Mouse (Mus musculus) liver, embryonic 11.5 days (tissue): ENCODE data around the gene Dppa3. TPM values are rescaled to one million over a fixed set of nuclear protein-coding genes. Genes with fewer than 3 reads are reported as not detected.

ENCODE experiments used
- ATAC-seq: fragments of 200-750 bp; cut with Nextera tagmentation; replicated peaks from 2 replicates; pipeline ENCODE4 v1.8.0; 2017; ENCODE audit warnings: moderate number of reproducible peaks, mild to moderate bottlenecking, moderate TSS enrichment, moderate library complexity; ENCODE audit not compliant: low FRiP score
- DNase-seq: peaks from one replicate; pipeline ENCODE4 v3.0.0-alpha.2; 2017; ENCODE audit warnings: low spot score
- H3K27ac ChIP-seq: fragments of 300-500 bp; sonication (generic); 2 replicates; pipeline ENCODE4 v1.5.1; 2014; ENCODE audit warnings: mild to moderate bottlenecking, low read depth, low read length, control low read depth
- H3K27me3 ChIP-seq: fragments of 300-500 bp; sonication (generic); replicated peaks from 2 replicates; pipeline ENCODE4 v1.6.1; 2014; ENCODE audit warnings: low read length, mixed read lengths; ENCODE audit not compliant: control insufficient read depth, insufficient read depth
- H3K36me3 ChIP-seq: fragments of 300-500 bp; sonication (generic); 2 replicates; pipeline ENCODE4 v1.6.1; 2014; ENCODE audit warnings: mild to moderate bottlenecking, low read length, moderate library complexity, mixed read lengths; ENCODE audit not compliant: control insufficient read depth, insufficient read depth
- H3K4me1 ChIP-seq: fragments of 300-500 bp; sonication (generic); replicated peaks from 2 replicates; pipeline ENCODE4 v1.6.1; 2014; ENCODE audit warnings: low read length, mixed read lengths; ENCODE audit not compliant: control insufficient read depth, insufficient read depth
- H3K4me2 ChIP-seq: fragments of 300-500 bp; sonication (generic); 2 replicates; pipeline ENCODE4 v1.6.1; 2014; ENCODE audit warnings: mild to moderate bottlenecking, control low read depth, moderate library complexity
- H3K4me3 ChIP-seq: fragments of 300-500 bp; sonication (generic); 2 replicates; pipeline ENCODE4 v1.5.1; 2014; ENCODE audit warnings: low read depth, low read length, control low read depth
- H3K9ac ChIP-seq: fragments of 300-500 bp; sonication (generic); 2 replicates; pipeline ENCODE4 v1.6.1; 2014; ENCODE audit warnings: low read depth, low read length, control low read depth
- H3K9me3 ChIP-seq: fragments of 300-500 bp; sonication (generic); 2 replicates; pipeline ENCODE4 v1.6.1; 2016; ENCODE audit warnings: low read length, inconsistent platforms, mixed read lengths; ENCODE audit not compliant: control insufficient read depth
- WGBS: fragments of 180-500 bp; shearing (Covaris S2); extraction: QIAGEN DNeasy Blood & Tissue Kit; methylation state at CpG from one replicate; pipeline ENCODE4 v1.1.7; 2014; 5-methylcytosine and 5-hydroxymethylcytosine counted together
- polyA plus RNA-seq: library from polyadenylated mRNA; unstranded; fragments of >200 nt; fragmentation: Nextera tagmentation; extraction: Ambion mirVana; gene quantifications from 2 replicates; pipeline ENCODE4 v1.2.1, GENCODE M21; 2014

The Dppa3 gene
- polyA plus RNA-seq, 1 experiment from 2014 or later: not detected

DNA sequence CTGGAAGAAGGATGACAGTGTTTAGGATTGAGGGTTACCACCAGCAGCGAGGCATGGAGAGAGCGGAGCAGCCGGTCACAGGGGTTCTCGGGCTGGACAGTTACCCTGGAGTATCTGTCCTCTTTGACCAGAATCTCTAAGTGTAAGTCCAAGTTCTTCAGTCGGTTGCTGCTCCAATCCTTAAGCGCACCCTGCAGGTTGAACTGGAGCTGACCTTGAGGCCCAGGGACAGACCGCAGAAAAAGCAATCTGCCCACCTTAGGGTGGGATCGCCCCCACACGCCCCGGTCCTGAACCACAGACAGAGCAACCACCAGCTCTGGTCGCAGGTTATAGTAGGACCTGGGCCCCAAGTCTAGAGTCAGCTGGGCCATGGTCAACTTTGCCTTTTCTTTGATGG lies 19.5 kb upstream of the Dppa3 start:
- H3K9ac ChIP-seq: no peak overlapping the region
- no peak overlapping the region for H3K4me3 ChIP-seq
- H3K9me3 ChIP-seq: no peaks in the 10 kb centered on the region
- ATAC-seq (no peak), DNase-seq (no peak)
- WGBS: 93% methylated on average over 11 of the region's 11 CpGs
- no peaks in the 10 kb centered on the region for H3K27me3 ChIP-seq
- no peaks in the 10 kb centered on the region for H3K36me3 ChIP-seq
- H3K4me2 ChIP-seq: no peak overlapping the region
- H3K27ac ChIP-seq: no peak overlapping the region
- peaks cover 6% of the 10 kb centered on the region for H3K4me1 ChIP-seq

DNA sequence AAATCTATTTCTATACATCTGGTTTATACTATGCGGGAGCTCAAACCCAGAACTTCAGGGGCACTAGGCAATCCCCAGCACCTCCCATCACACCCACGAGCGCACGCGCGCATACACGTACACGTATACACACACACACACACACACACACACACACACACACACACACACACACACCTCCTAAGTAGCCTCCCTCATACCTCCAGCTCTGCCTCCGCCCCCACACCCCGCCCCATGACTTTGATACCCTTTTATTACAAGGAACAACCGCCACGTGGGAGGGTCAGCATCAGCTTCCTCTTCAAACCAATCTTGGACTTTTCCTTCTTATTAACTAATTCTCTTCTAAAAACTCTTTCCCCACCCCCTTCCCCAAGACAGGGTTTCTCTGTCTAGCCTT lies 18.5 kb upstream of the Dppa3 start:
- H3K4me1 ChIP-seq: peaks cover 6% of the 10 kb centered on the region
- 81% methylated on average over 12 of the region's 12 CpGs for WGBS
- no peaks in the 10 kb centered on the region for H3K9me3 ChIP-seq

DNA sequence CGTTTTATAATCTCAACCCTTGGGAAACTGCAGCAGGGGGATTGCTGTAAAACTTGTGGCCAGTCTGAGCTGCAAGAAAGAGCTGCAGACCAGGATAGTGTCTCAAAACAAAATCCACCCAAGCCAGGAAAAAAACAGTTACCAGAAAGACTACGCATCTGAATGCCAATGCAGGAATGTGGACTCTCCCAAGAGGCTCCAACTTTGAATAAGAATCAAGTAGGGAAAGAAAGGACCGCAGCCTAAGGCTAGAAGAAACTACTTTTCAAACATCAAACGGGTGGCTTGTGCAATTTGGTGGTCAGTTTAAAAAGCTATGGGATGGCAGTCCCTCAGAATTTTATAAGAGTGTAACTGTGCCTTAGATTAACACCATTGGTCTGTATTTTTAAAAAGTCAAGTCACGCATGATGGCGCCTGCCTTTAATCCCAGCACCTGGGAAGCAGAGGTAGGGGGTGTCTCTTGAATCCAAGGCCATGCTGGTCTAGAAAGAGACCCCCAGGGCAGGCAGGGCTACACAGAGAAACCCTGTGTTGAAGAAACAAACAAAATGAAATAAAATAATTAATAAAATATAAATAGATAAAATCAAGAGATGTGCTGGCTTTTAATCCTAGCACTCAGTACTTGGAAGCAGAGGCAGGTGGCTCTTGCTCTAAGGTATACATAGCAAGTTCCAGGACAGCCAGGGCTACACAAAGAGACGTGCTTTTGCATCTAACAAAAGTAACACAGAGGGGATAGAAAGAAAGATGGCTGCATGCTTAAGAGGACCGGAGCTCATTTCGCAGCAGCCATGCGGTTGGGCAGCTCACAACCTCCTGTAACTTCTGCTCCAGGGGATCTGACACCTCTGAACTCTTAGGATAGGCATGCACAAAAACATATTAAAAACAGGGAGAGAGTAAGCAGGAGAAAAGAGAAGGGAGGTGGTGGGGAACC lies 17.5 kb upstream of the Dppa3 start:
- Histone ChIP-seq H3K27ac (no peak overlapping the region), H3K36me3 (no peaks in the 10 kb centered on the region), H3K9me3 (no peaks in the 10 kb centered on the region), H3K9ac (peak overlapping the region; percentile 62), H3K4me1 (peaks cover 6% of the 10 kb centered on the region), H3K27me3 (no peaks in the 10 kb centered on the region), H3K4me3 (peak overlapping the region; percentile 28; the same call in 1 of the 2 replicates), H3K4me2 (peak overlapping the region; percentile 58)
- DNase-seq: no peak
- 77% methylated on average over 10 of the region's 10 CpGs for WGBS
- no peak for ATAC-seq

More for the DNA sequence above, 18.5 kb upstream of the Dppa3 start:
- Histone ChIP-seq H3K9ac (no peak overlapping the region), H3K36me3 (no peaks in the 10 kb centered on the region), H3K4me2 (peak overlapping the region; percentile 58; the same call in 1 of the 2 replicates), H3K27ac (no peak overlapping the region), H3K4me3 (no peak overlapping the region), H3K27me3 (no peaks in the 10 kb centered on the region)
- no peak for ATAC-seq
- no peak for DNase-seq

GRCm38 (mm10) chr6:122609377-122609728 lies 16.9 kb upstream of the Dppa3 start:
- Histone ChIP-seq H3K27me3 (no peaks in the 10 kb centered on the region), H3K27ac (peak overlapping the region; percentile 59), H3K4me3 (peak overlapping the region; percentile 28; the same call in 1 of the 2 replicates), H3K36me3 (no peaks in the 10 kb centered on the region), H3K9me3 (no peaks in the 10 kb centered on the region), H3K4me1 (peaks cover 6% of the 10 kb centered on the region), H3K9ac (peak overlapping the region; percentile 62), H3K4me2 (peak overlapping the region; percentile 58)
- 26% methylated on average over 9 of the region's 9 CpGs for WGBS
- peak; percentile 40 for DNase-seq
- peak; percentile 68 for ATAC-seq

GRCm38 (mm10) chr6:122609771-122610170 lies 16.4 kb upstream of the Dppa3 start, which contains the start of gene Gdf3:
Gdf3 (minus strand) TSS chr6:122610087.
- Histone ChIP-seq H3K4me2 (peak within 1 kb of the TSS; percentile 58), H3K4me3 (peak within 1 kb of the TSS; percentile 28; the same call in 1 of the 2 replicates), H3K9me3 (no peaks in the 10 kb centered on the region), H3K27ac (peak within 1 kb of the TSS; percentile 59), H3K27me3 (no peaks in the 10 kb centered on the region), H3K36me3 (no peaks in the 10 kb centered on the region), H3K4me1 (peaks cover 6% of the 10 kb centered on the region), H3K9ac (peak within 1 kb of the TSS; percentile 62)
- peak; percentile 86 for ATAC-seq
- WGBS: 16% methylated on average over 14 of the region's 14 CpGs
- peak; percentile 50 for DNase-seq

GRCm38 (mm10) chr6:122612426-122612825 lies 13.8 kb upstream of the Dppa3 start:
- H3K4me1 ChIP-seq: peaks cover 6% of the 10 kb centered on the region
- no peak overlapping the region for H3K4me2 ChIP-seq
- ATAC-seq: no peak
- H3K9ac ChIP-seq: no peak overlapping the region
- no peak overlapping the region for H3K27ac ChIP-seq
- no peak for DNase-seq
- H3K4me3 ChIP-seq: no peak overlapping the region
- no peaks in the 10 kb centered on the region for H3K27me3 ChIP-seq
- no peaks in the 10 kb centered on the region for H3K36me3 ChIP-seq
- WGBS: 70% methylated on average over 4 of the region's 4 CpGs
- no peaks in the 10 kb centered on the region for H3K9me3 ChIP-seq

- H3K4me1 ChIP-seq: peaks cover 6% of the 10 kb centered on the region
- no peak overlapping the region for H3K27ac ChIP-seq
- H3K9ac ChIP-seq: no peak overlapping the region
- no peak overlapping the region for H3K4me3 ChIP-seq
- ATAC-seq: no peak
- H3K4me2 ChIP-seq: no peak overlapping the region
- DNase-seq: no peak
- no peaks in the 10 kb centered on the region for H3K27me3 ChIP-seq
- H3K9me3 ChIP-seq: no peaks in the 10 kb centered on the region
- no peaks in the 10 kb centered on the region for H3K36me3 ChIP-seq
- WGBS: 44% methylated on average over 2 of the region's 2 CpGs
These were observed 12.2 kb upstream of the Dppa3 start for GRCm38 (mm10) chr6:122614047-122614446.

DNA sequence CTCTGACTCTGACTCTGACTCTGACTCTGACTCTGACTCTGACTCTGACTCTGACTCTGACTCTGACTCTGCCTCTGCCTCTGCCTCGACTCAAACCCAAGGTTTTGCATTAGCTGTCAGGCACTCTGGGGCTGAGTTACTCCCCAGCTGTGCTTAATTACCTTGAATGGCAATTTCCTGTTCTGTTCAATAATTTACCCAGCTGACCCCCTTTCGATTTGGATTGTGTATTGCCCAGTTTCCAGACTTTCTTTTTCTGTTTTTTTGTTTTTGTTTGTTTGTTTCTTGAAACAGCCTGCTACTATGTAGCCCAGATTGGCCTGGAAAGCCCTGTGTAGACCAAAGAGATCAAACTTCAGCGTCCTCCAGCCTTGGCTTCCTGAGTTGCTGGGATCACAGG lies 10.2 kb upstream of the Dppa3 start:
- WGBS: 61% methylated on average over 3 of the region's 3 CpGs
- ATAC-seq: no peak
- Histone ChIP-seq H3K9me3 (no peaks in the 10 kb centered on the region), H3K36me3 (no peaks in the 10 kb centered on the region), H3K27ac (no peak overlapping the region), H3K9ac (no peak overlapping the region), H3K4me1 (no peaks in the 10 kb centered on the region), H3K4me2 (no peak overlapping the region), H3K27me3 (no peaks in the 10 kb centered on the region), H3K4me3 (no peak overlapping the region)
- no peak for DNase-seq

DNA sequence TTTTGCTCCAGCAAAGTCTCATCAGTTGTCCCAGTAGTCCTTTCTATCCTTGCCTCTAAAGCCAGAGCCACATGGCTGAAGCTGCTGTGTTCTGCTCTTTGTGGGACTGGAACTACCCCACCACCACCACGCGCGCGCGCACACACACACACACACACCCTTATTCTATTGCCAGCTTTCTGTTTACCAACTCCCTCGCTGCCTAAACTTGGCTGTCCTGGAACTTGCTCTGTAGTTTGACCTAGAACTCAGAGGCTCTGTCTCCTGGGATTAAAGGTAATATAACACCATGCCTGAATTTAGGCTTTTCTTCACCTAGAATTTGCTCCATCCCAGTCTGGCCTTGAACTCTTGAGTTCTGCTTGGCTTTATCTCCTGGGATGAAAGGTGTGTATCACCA lies 5.1 kb upstream of the Dppa3 start:
- Histone ChIP-seq H3K9ac (no peak overlapping the region), H3K36me3 (no peaks in the 10 kb centered on the region), H3K4me2 (no peak overlapping the region), H3K4me1 (no peaks in the 10 kb centered on the region), H3K4me3 (no peak overlapping the region), H3K27ac (no peak overlapping the region), H3K27me3 (no peaks in the 10 kb centered on the region), H3K9me3 (no peaks in the 10 kb centered on the region)
- WGBS: 90% methylated on average over 6 of the region's 6 CpGs
- DNase-seq (no peak), ATAC-seq (no peak)
